Mouse (Mus musculus): ENCODE measurements around the gene Herpud1. TPM values are rescaled to one million over a fixed set of nuclear protein-coding genes. Genes with fewer than 3 reads are reported as not detected.

Herpud1 gene
- total RNA-seq, 2 experiments from 2014 or later: 58.1 to 61.1 TPM

- intact Hi-C loops (cut with DNase I): no loop called here
- DNase-seq (ENCODE audit: low spot score in 2 of 2): no peak
Observed at GRCm38 (mm10) chr8:94438659-94439058, 52.4 kb downstream of the Herpud1 start.

GRCm38 (mm10) chr8:94439691-94440090, 53.5 kb downstream of the Herpud1 start:
- DNase-seq (ENCODE audit: low spot score in 2 of 2): no peak
- intact Hi-C loops (cut with DNase I): no loop called here

GRCm38 (mm10) chr8:94440389-94440788, 54.2 kb downstream of the Herpud1 start:
- intact Hi-C loops (cut with DNase I): no loop called here
- DNase-seq (ENCODE audit: low spot score in 2 of 2): no peak

- DNase-seq (ENCODE audit: low spot score in 2 of 2): no peak
- intact Hi-C loops (cut with DNase I): no loop called here
Observed at GRCm38 (mm10) chr8:94441686-94442085, 55.4 kb downstream of the Herpud1 start.

GRCm38 (mm10) chr8:94443153-94443552, 56.9 kb downstream of the Herpud1 start:
- no peak for DNase-seq (ENCODE audit: low spot score in 2 of 2)
- intact Hi-C loops (cut with DNase I): no loop called here

- intact Hi-C loops (cut with DNase I): no loop called here
- peak in 1 of 2 experiments; percentile 20 for DNase-seq (ENCODE audit: low spot score in 2 of 2)
Observed at GRCm38 (mm10) chr8:94444480-94444879, 58.2 kb downstream of the Herpud1 start.

Other genes with a start within 250 kb of the Herpud1 start
- gene Mt4, start 249.2 kb upstream of the Herpud1 start, total RNA-seq (2021): not detected
- gene Mt3, start 233.8 kb upstream of the Herpud1 start, total RNA-seq (2021): 100 to 1,000 TPM; 827 to 906 TPM
- gene Mt2, start 213.8 kb upstream of the Herpud1 start, total RNA-seq (2021): 100 to 1,000 TPM; 386 to 457 TPM
- 100 to 1,000 TPM; 501 to 574 TPM for gene Mt1, start 207.4 kb upstream of the Herpud1 start, total RNA-seq (2021)
- 10 to 100 TPM; 40.7 to 62.8 TPM for gene Nup93, start 171.9 kb upstream of the Herpud1 start, total RNA-seq (2021)
- gene Slc12a3, start 57.2 kb upstream of the Herpud1 start, total RNA-seq (2021): under 1 TPM; 0.27 to 0.41 TPM
- under 1 TPM; 0.21 to 0.71 TPM for gene Nlrc5, start 47.9 kb downstream of the Herpud1 start, total RNA-seq (2021)
- gene Cpne2, start 146.6 kb downstream of the Herpud1 start, total RNA-seq (2021): 10 to 100 TPM; 23.3 to 24.6 TPM
- 10 to 100 TPM; 26.6 to 30.3 TPM for gene Rspry1, start 215.5 kb downstream of the Herpud1 start, total RNA-seq (2021)
- 10 to 100 TPM; 37.2 to 44.9 TPM for gene Fam192a, start 215.6 kb downstream of the Herpud1 start, total RNA-seq (2021)